Mouse (Mus musculus): ENCODE measurements at regions not wholly inside any gene's neighbourhood (a gene's known extent, or its start where the extent isn't known, plus 50 kb on each side); places are given as distances from the start of the nearest gene placed in this dataset.
A peak's percentile ranks its signal among the peaks of the same experiment; 100 is the strongest.

GRCm38 (mm10) chr8:49035970-49036700 lies 192.4 kb upstream of the Tenm3 start:
- DNase-seq (ENCODE audit: low spot score in 2 of 2): no peak

GRCm38 (mm10) chr8:49035519-49035918 lies 191.8 kb upstream of the Tenm3 start:
- DNase-seq (ENCODE audit: low spot score in 2 of 2): peak; percentile 11 to 62

GRCm38 (mm10) chr8:49030255-49030654 lies 186.5 kb upstream of the Tenm3 start:
- no peak for DNase-seq (ENCODE audit: low spot score in 2 of 2)

GRCm38 (mm10) chr8:49017741-49018140 lies 174.0 kb upstream of the Tenm3 start:
- DNase-seq (ENCODE audit: low spot score in 2 of 2): no peak

- no peak for DNase-seq (ENCODE audit: low spot score in 2 of 2)
Observed at GRCm38 (mm10) chr8:49015701-49016100, 171.9 kb upstream of the Tenm3 start.

- DNase-seq (ENCODE audit: low spot score in 2 of 2): peak in 1 of 2 experiments; percentile 11
Observed at GRCm38 (mm10) chr8:49015200-49015599, 171.4 kb upstream of the Tenm3 start.

GRCm38 (mm10) chr8:49006236-49006965 lies 162.7 kb upstream of the Tenm3 start:
- DNase-seq (ENCODE audit: low spot score in 2 of 2): no peak

GRCm38 (mm10) chr8:48981667-48982066 lies 137.9 kb upstream of the Tenm3 start:
- DNase-seq (ENCODE audit: low spot score in 2 of 2): no peak

GRCm38 (mm10) chr8:48980755-48981154 lies 137.0 kb upstream of the Tenm3 start:
- no peak for DNase-seq (ENCODE audit: low spot score in 2 of 2)

- DNase-seq (ENCODE audit: low spot score in 2 of 2): no peak
Observed at GRCm38 (mm10) chr8:48970655-48971054, 126.9 kb upstream of the Tenm3 start.

- DNase-seq (ENCODE audit: low spot score in 2 of 2): no peak
Observed at GRCm38 (mm10) chr8:48964929-48965328, 121.2 kb upstream of the Tenm3 start.

GRCm38 (mm10) chr8:48957614-48958013 lies 113.9 kb upstream of the Tenm3 start:
- no peak for DNase-seq (ENCODE audit: low spot score in 2 of 2)

- DNase-seq (ENCODE audit: low spot score in 2 of 2): no peak
Observed at GRCm38 (mm10) chr8:48951412-48951811, 107.7 kb upstream of the Tenm3 start.

- no peak for DNase-seq (ENCODE audit: low spot score in 2 of 2)
Observed at GRCm38 (mm10) chr8:48944177-48944576, 100.4 kb upstream of the Tenm3 start.

GRCm38 (mm10) chr8:48937144-48937543 lies 93.4 kb upstream of the Tenm3 start:
- DNase-seq (ENCODE audit: low spot score in 2 of 2): no peak

GRCm38 (mm10) chr8:48927135-48927534 lies 83.4 kb upstream of the Tenm3 start:
- no peak for DNase-seq (ENCODE audit: low spot score in 2 of 2)

GRCm38 (mm10) chr8:48915275-48915674 lies 71.5 kb upstream of the Tenm3 start:
- DNase-seq (ENCODE audit: low spot score in 2 of 2): no peak

GRCm38 (mm10) chr8:48912842-48913241 lies 69.1 kb upstream of the Tenm3 start:
- no peak for DNase-seq (ENCODE audit: low spot score in 2 of 2)

GRCm38 (mm10) chr8:48901668-48902406 lies 58.1 kb upstream of the Tenm3 start:
- DNase-seq (ENCODE audit: low spot score in 2 of 2): no peak

GRCm38 (mm10) chr8:48896687-48897086 lies 52.9 kb upstream of the Tenm3 start:
- no peak for DNase-seq (ENCODE audit: low spot score in 2 of 2)

GRCm38 (mm10) chr8:48896251-48896650 lies 52.5 kb upstream of the Tenm3 start:
- no peak for DNase-seq (ENCODE audit: low spot score in 2 of 2)

GRCm38 (mm10) chr8:48895586-48895985 lies 51.8 kb upstream of the Tenm3 start:
- no peak for DNase-seq (ENCODE audit: low spot score in 2 of 2)

Measured in layer of hippocampus, adult 18-20 months (tissue).